Mouse (Mus musculus) thymus, adult 18-20 months (tissue): ENCODE results near the gene Nacc1.

ENCODE experiments used
- DNase-seq, 2 experiments: peaks; one replicate each; pipeline ENCODE4 v3.0.0; 2022; ENCODE audit warnings: mixed read lengths in 2 of 2

Nacc1 gene

GRCm38 (mm10) chr8:84687705-84688100 is at the start of gene Nacc1:
Gene Nacc1 (minus strand): TSS chr8:84687862.
- peak; percentile 76 to 77 for DNase-seq

DNA sequence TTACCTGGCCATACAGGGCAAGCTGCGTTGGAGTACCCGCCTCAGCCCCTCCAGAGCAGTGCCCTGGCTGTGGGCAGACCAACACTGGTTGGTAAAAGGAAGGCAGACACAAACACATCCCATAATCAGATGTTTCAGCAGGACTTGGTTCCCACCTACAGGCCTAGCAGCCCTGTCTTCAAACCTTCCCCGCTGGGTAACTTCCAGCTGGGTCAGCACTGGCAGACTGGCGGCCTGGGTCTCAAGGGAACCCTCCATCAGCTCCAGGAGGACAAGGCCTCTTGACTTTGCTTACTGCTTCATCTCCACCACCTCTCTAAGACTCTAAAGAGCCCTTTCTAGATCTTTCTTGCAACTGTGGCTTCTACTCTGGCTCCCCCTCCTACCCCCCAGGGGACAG is 48.9 kb upstream of the Nacc1 start:
- no peak for DNase-seq

GRCm38 (mm10) chr8:84735597-84735996 is 47.9 kb upstream of the Nacc1 start:
- DNase-seq, result no peak

GRCm38 (mm10) chr8:84734680-84735079 is 47.0 kb upstream of the Nacc1 start:
- no peak for DNase-seq

GRCm38 (mm10) chr8:84733959-84734358 is 46.3 kb upstream of the Nacc1 start:
- no peak for DNase-seq

GRCm38 (mm10) chr8:84732996-84733395 is 45.3 kb upstream of the Nacc1 start:
- no peak for DNase-seq

- DNase-seq, result no peak
Observed at GRCm38 (mm10) chr8:84732545-84732944, 44.9 kb upstream of the Nacc1 start.

DNA sequence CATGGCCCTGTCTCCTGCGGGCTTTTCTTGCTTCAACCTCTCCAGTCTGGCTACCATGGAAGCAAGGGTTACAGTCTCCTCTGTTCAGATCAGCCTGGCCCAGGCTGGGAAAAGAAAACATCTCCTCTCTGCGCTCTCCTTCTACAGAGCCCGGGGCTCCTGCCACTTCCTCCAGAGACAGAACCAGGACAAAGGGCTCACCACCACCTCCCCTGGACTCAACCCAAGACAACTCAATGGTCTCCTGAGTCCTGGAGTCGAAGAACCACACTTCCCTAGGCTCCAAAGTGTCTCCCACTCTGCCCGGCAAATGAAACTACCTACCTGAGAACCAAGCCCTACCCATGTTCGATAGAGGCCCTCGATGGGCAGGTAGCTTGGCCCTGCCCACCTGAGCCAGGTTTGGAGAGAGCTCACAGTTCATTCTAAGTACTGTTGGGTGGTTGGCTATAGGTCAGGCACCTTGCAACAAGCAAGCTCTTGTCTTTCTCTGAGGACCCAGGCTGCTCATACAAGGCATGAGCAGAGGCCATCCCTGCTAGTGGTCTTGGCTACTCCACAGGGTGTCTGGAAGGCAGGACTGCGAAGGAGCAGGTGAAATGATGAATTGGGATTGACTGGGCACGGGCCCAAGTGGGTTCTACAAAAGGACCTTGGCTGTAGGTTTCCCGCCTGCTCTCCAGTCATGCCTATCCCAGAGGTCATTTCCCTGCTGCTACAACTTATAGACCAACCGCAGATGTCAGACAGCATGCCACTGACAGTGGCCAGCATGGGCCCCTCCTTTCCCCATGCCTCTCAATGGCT is 43.9 kb upstream of the Nacc1 start:
- DNase-seq, result no peak

GRCm38 (mm10) chr8:84730541-84731370 is 43.1 kb upstream of the Nacc1 start:
- DNase-seq, result no peak

GRCm38 (mm10) chr8:84729921-84730362 is 42.3 kb upstream of the Nacc1 start:
- no peak for DNase-seq

GRCm38 (mm10) chr8:84728474-84728873 is 40.8 kb upstream of the Nacc1 start:
- DNase-seq, result no peak

GRCm38 (mm10) chr8:84725941-84726259 is 38.2 kb upstream of the Nacc1 start:
- DNase-seq, result no peak

- no peak for DNase-seq
Observed at GRCm38 (mm10) chr8:84725246-84725940, 37.7 kb upstream of the Nacc1 start.

- no peak for DNase-seq
Observed at GRCm38 (mm10) chr8:84724683-84725082, 37.0 kb upstream of the Nacc1 start.

GRCm38 (mm10) chr8:84723571-84723900 is 35.9 kb upstream of the Nacc1 start:
- no peak for DNase-seq

DNA sequence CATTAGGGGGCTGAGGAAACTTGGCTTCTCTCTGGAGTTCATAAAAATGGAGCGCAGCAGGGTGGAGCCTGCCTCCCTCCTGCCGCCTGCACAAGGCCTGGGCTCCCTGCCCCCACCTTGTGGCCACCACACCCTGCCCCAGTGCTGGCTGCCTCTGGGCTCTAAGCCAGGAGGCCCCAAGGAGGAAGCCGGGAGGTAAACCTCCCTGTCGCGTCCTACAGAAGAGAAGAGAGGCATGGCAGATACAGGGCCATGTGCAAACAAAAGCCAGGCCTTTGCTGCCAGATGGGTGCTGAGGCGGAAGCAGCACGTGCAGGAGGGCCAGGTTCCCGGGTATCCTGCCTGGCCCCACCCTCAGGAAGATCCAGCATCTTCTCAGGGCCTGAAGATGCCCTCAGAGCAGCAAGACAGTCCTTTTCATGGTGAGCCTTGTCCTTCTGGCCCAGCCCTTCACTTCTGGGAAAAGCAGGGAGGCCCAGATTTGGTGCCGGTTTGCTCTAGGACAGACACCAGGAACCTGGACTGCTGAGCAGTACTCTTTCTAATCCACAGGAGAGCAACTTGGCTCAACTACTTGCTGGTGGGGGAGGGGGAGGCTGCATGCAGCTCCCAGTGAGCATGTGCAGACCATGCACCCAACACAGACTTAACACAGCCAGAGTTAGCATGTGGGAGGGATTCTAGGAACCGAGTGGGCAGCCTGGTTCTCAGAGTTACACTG is 35.3 kb upstream of the Nacc1 start, which contains the start of gene G430095P16Rik:
Gene G430095P16Rik, plus strand, starts transcription at position 158 of the 721 bp plus-strand sequence.
- DNase-seq, result peak in 1 of 2 experiments; percentile 44

GRCm38 (mm10) chr8:84722530-84722849 is 34.8 kb upstream of the Nacc1 start:
- no peak for DNase-seq

GRCm38 (mm10) chr8:84718959-84719690 is 31.5 kb upstream of the Nacc1 start:
- no peak for DNase-seq

- DNase-seq, result no peak
Observed at GRCm38 (mm10) chr8:84718476-84718875, 30.8 kb upstream of the Nacc1 start.

- DNase-seq, result no peak
Observed at GRCm38 (mm10) chr8:84716790-84717189, 29.1 kb upstream of the Nacc1 start.

- DNase-seq, result no peak
Observed at GRCm38 (mm10) chr8:84715893-84716468, 28.3 kb upstream of the Nacc1 start.

DNA sequence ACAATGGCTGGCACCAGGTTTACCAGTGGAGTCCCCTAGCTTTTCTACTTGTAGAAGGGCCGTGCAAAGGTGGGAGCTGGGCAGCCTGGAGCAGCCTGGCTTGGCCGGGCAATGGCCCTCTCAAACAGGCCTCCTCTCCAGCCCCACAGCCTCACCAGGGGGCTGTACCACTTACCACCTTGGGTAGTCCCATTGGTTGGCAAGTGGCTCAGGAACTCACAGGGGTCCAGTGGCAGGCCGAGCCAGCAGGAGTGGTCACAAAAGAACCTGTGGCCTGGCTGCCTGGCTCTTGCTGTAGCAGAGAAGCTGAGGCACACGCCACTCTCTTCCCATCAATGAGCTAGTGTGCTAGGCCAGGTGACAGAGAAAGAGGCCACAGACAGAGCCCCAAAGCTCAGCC is 26.5 kb upstream of the Nacc1 start:
- no peak for DNase-seq
